Mouse (Mus musculus) heart, embryonic 16.5 days (tissue): Measurements from ENCODE around the gene Pdgfd. TPM values are rescaled to one million over a fixed set of nuclear protein-coding genes. Genes with fewer than 3 reads are reported as not detected.
"Not testable (repeated sequence)": the region's sequence is repeated elsewhere in the genome, so short reads cannot be mapped to it uniquely, and the experiment has no call there.

Source experiments
- ATAC-seq: fragments of 200-750 bp; cut with Nextera tagmentation; replicated peaks from 2 replicates; pipeline ENCODE4 v1.8.0; 2017; ENCODE audit warnings: moderate number of reproducible peaks; ENCODE audit not compliant: insufficient read depth, low FRiP score; ENCODE audit errors: extremely low read depth
- H3K27ac ChIP-seq: fragments of 300-500 bp; sonication (generic); 2 replicates; pipeline ENCODE4 v1.5.1; 2014; ENCODE audit warnings: mild to moderate bottlenecking, low read length, control low read depth, moderate library complexity
- H3K27me3 ChIP-seq: fragments of 300-500 bp; sonication (generic); 2 replicates; pipeline ENCODE4 v1.6.1; 2014; ENCODE audit warnings: low read length, mixed read lengths; ENCODE audit not compliant: control insufficient read depth, insufficient read depth
- H3K36me3 ChIP-seq: fragments of 300-500 bp; sonication (generic); 2 replicates; pipeline ENCODE4 v1.6.1; 2014; ENCODE audit not compliant: control insufficient read depth, insufficient read depth
- H3K4me1 ChIP-seq: fragments of 300-500 bp; sonication (generic); 2 replicates; pipeline ENCODE4 v1.6.1; 2014; ENCODE audit warnings: low read length, mixed read lengths; ENCODE audit not compliant: control insufficient read depth, insufficient read depth
- H3K4me2 ChIP-seq: fragments of 300-500 bp; sonication (generic); 2 replicates; pipeline ENCODE4 v1.6.1; 2014; ENCODE audit warnings: low read depth, mild to moderate bottlenecking, control low read depth, low read length
- H3K4me3 ChIP-seq: fragments of 300-500 bp; sonication (generic); 2 replicates; pipeline ENCODE4 v1.5.1; 2014; ENCODE audit warnings: mild to moderate bottlenecking, control low read depth, low read length
- H3K9ac ChIP-seq: fragments of 300-500 bp; sonication (generic); 2 replicates; pipeline ENCODE4 v1.6.1; 2014; ENCODE audit warnings: low read length, control low read depth
- H3K9me3 ChIP-seq: fragments of 300-500 bp; sonication (generic); replicated peaks from 2 replicates; pipeline ENCODE4 v1.6.1; 2016; ENCODE audit warnings: low read length; ENCODE audit not compliant: control insufficient read depth
- WGBS: fragments of 180-500 bp; shearing (Covaris S2); extraction: QIAGEN DNeasy Blood & Tissue Kit; methylation state at CpG from one replicate; pipeline ENCODE4 v1.1.7; 2014; 5-methylcytosine and 5-hydroxymethylcytosine counted together
- polyA plus RNA-seq: library from polyadenylated mRNA; unstranded; fragments of >200 nt; fragmentation: Nextera tagmentation; extraction: Ambion mirVana; gene quantifications from 2 replicates; pipeline ENCODE4 v1.2.1, GENCODE M21; 2015

The Pdgfd gene
- polyA plus RNA-seq, 1 experiment from 2014 or later: 8.0 TPM

- ATAC-seq: no peak
- 69% methylated on average over 1 of the region's 1 CpGs for WGBS
- Histone ChIP-seq H3K4me3 (no peak overlapping the region), H3K4me2 (no peak overlapping the region), H3K36me3 (no peaks in the 10 kb centered on the region), H3K27ac (no peak overlapping the region), H3K4me1 (no peaks in the 10 kb centered on the region), H3K9me3 (no peaks in the 10 kb centered on the region), H3K9ac (no peak overlapping the region), H3K27me3 (no peaks in the 10 kb centered on the region)
Observed at GRCm38 (mm10) chr9:6217505-6217904, 49.1 kb downstream of the Pdgfd start.

GRCm38 (mm10) chr9:6235982-6236381 lies 67.6 kb downstream of the Pdgfd start:
- not testable (repeated sequence) for H3K27ac ChIP-seq, H3K4me3 ChIP-seq, ATAC-seq, H3K9ac ChIP-seq, H3K9me3 ChIP-seq, H3K36me3 ChIP-seq, H3K4me1 ChIP-seq, H3K4me2 ChIP-seq, H3K27me3 ChIP-seq
- whole genome bisulfite sequencing: 91% methylated on average over 1 of the region's 1 CpGs

DNA sequence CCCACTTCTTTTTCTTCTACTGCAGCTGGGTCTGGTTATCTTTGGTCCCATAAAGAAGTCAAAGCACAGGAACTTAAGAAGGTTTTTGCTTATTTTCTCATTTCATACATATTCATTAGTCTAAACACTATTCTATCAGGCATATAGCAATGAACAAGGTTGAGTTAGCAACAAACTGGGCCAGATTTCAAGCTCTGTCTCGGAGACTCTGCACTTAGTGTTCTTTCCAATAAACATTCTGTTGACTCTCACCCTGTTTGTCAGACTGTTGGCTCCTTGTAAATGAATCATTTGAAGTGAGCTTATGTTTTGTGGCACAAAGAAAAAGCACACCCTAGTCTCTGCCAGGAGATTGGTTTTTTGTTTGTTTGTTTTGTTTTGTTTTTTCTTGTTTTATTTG lies 81.9 kb downstream of the Pdgfd start:
- H3K4me1 ChIP-seq: no peaks in the 10 kb centered on the region
- WGBS: 67% methylated on average over 1 of the region's 1 CpGs

GRCm38 (mm10) chr9:6251990-6252389 lies 83.6 kb downstream of the Pdgfd start:
- H3K9ac ChIP-seq: no peak overlapping the region
- ATAC-seq: no peak
- no peak overlapping the region for H3K4me3 ChIP-seq
- H3K4me1 ChIP-seq: no peaks in the 10 kb centered on the region
- WGBS: 79% methylated on average over 2 of the region's 2 CpGs
- no peak overlapping the region for H3K27ac ChIP-seq
- no peaks in the 10 kb centered on the region for H3K36me3 ChIP-seq
- H3K27me3 ChIP-seq: no peaks in the 10 kb centered on the region
- no peaks in the 10 kb centered on the region for H3K9me3 ChIP-seq
- H3K4me2 ChIP-seq: no peak overlapping the region

More for the DNA sequence above, 81.9 kb downstream of the Pdgfd start:
- no peak overlapping the region for H3K4me2 ChIP-seq
- H3K27me3 ChIP-seq: no peaks in the 10 kb centered on the region
- no peak overlapping the region for H3K4me3 ChIP-seq
- H3K36me3 ChIP-seq: no peaks in the 10 kb centered on the region
- no peak for ATAC-seq
- H3K27ac ChIP-seq: no peak overlapping the region
- no peak overlapping the region for H3K9ac ChIP-seq
- no peaks in the 10 kb centered on the region for H3K9me3 ChIP-seq

DNA sequence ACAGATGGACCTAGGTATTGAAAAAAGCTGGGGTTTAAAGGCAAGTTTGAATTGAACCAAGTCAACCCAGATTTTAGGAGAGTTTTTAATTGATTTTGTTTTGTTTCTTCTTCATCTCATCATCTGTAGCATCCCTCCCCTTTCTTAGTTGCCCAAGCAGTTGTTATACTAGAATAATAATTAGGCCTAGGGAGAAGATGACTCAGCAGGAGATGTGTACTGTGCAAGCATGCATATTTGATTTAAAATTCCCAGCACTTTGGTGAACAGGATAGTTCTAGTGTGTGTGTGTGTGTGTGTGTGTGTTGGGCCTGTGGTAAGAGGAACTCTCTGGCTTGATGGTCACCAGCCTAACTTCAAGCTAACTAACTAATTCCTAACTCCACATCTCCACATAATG lies 88.7 kb downstream of the Pdgfd start:
- Histone ChIP-seq H3K4me3 (no peak overlapping the region), H3K27me3 (no peaks in the 10 kb centered on the region), H3K9me3 (no peaks in the 10 kb centered on the region), H3K27ac (no peak overlapping the region), H3K4me1 (no peaks in the 10 kb centered on the region), H3K9ac (no peak overlapping the region), H3K36me3 (no peaks in the 10 kb centered on the region), H3K4me2 (no peak overlapping the region)
- no peak for ATAC-seq

- no peak overlapping the region for H3K4me2 ChIP-seq
- H3K9me3 ChIP-seq: no peaks in the 10 kb centered on the region
- no peak overlapping the region for H3K4me3 ChIP-seq
- H3K27ac ChIP-seq: no peak overlapping the region
- no peaks in the 10 kb centered on the region for H3K4me1 ChIP-seq
- 81% methylated on average over 2 of the region's 2 CpGs for WGBS
- H3K27me3 ChIP-seq: no peaks in the 10 kb centered on the region
- no peaks in the 10 kb centered on the region for H3K36me3 ChIP-seq
- ATAC-seq: no peak
- H3K9ac ChIP-seq: no peak overlapping the region
Observed at GRCm38 (mm10) chr9:6264820-6265219, 96.4 kb downstream of the Pdgfd start.

DNA sequence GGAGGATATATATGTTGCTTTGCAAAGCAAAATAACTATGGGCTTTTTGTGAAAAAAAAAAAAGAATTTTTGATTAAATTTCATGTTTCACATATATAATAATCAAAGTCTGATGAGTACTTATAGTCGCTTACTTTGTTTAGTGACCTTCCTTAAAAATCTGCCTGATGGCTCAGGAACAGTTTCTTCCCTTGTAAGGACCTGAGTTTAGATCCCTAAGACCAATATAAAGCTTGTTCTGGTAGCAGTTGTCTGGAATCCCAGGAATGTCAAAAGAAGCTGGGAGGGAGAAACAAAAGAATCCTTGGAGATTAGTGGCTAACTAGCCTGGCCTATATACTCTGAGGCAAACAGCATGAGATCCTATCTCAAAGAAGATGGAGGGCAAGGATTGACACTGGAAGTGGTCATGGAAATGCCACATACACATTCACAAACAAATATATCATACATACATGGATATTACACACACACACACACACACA lies 101.5 kb downstream of the Pdgfd start, which contains the start of gene Ddi1:
Ddi1 (minus strand) TSS at position 51 of the 485 bp plus-strand sequence.
- H3K4me2 ChIP-seq: no peak within 1 kb of the TSS
- no peaks in the 10 kb centered on the region for H3K36me3 ChIP-seq
- H3K9me3 ChIP-seq: no peaks in the 10 kb centered on the region
- 0 out of 2 replicates have a peak, but pooled peaks cover 3% of the 10 kb centered on the region for H3K4me1 ChIP-seq
- no peak within 1 kb of the TSS for H3K4me3 ChIP-seq
- no peak for ATAC-seq
- no peaks in the 10 kb centered on the region for H3K27me3 ChIP-seq
- H3K9ac ChIP-seq: no peak within 1 kb of the TSS
- no peak within 1 kb of the TSS for H3K27ac ChIP-seq
- WGBS: 80% methylated on average over 1 of the region's 1 CpGs

DNA sequence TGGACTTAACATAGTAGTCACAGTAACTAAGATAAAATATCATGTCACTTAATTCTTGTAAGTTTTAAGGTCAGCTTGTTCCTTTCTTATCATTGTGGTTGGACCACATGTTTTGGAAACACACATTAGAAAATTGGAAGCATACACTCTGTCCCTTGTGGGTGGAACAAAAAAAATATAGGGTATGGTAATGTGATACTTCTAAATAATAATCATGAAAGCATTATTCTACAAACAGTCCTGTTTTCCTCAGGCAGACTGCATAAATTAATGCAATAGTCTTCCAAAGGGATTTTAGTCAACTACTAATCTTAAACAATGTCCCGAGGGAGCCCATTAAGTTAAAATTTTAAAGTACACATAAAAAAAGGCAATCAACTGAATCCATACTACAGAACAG lies 108.0 kb downstream of the Pdgfd start:
- ATAC-seq: no peak
- H3K4me1 ChIP-seq: no peaks in the 10 kb centered on the region
- no peak overlapping the region for H3K27ac ChIP-seq
- H3K4me2 ChIP-seq: no peak overlapping the region
- no peak overlapping the region for H3K4me3 ChIP-seq
- H3K9me3 ChIP-seq: no peaks in the 10 kb centered on the region
- H3K9ac ChIP-seq: no peak overlapping the region
- 95% methylated on average over 1 of the region's 1 CpGs for WGBS
- no peaks in the 10 kb centered on the region for H3K36me3 ChIP-seq
- H3K27me3 ChIP-seq: no peaks in the 10 kb centered on the region

DNA sequence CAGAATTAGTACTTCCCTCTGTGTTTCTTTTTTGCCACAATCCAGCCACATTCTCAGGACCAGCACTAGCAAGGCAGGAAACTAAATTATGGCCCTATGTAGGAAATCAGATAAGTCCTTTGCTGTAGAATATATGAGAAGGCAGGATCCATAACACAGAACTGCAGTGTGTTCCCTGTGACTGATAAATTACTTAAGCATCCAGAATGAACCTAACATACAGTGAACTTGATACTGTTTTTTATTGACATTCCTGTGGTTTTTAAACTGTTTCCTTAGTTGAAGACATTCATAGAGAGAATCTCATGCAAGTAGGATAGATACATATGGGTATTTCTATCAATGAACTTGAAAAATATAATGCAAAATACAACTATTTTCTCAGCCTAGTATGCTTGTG lies 109.1 kb downstream of the Pdgfd start:
- Histone ChIP-seq H3K9ac (no peak overlapping the region), H3K27me3 (no peaks in the 10 kb centered on the region), H3K4me2 (no peak overlapping the region), H3K4me3 (no peak overlapping the region), H3K4me1 (no peaks in the 10 kb centered on the region), H3K27ac (no peak overlapping the region), H3K9me3 (no peaks in the 10 kb centered on the region), H3K36me3 (no peaks in the 10 kb centered on the region)
- no peak for ATAC-seq

DNA sequence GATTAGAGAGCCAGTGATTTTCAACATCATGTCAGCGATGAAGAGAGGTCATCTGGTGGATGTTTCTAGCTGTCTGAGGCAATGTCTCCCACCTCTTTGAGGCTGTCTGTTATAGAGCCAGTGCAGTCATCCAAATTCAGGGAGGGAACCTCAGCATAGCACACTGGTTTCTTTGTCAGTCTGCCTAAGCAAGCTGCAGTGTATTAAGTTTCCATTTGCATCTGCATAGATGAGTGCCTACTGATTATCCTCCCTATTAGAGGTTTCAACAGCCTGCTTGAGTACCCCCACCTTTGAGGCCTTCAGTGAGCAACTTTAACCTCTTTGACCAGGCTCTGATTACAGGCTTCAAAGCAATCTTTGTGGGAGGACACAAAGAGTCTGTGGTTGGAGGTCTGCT lies 118.4 kb downstream of the Pdgfd start:
- H3K9ac ChIP-seq: no peak overlapping the region
- H3K27ac ChIP-seq: no peak overlapping the region
- no peak for ATAC-seq
- no peak overlapping the region for H3K4me3 ChIP-seq
- WGBS: 58% methylated on average over 1 of the region's 1 CpGs
- no peak overlapping the region for H3K4me2 ChIP-seq
- H3K4me1 ChIP-seq: peaks cover 3% of the 10 kb centered on the region; the same call in 1 of the 2 replicates
- no peaks in the 10 kb centered on the region for H3K9me3 ChIP-seq
- no peaks in the 10 kb centered on the region for H3K36me3 ChIP-seq
- H3K27me3 ChIP-seq: no peaks in the 10 kb centered on the region
